Mouse (Mus musculus): ENCODE data around the gene Kat2a.
"Not testable (repeated sequence)": the region's sequence is repeated elsewhere in the genome, so short reads cannot be mapped to it uniquely, and the experiment has no call there.

Kat2a gene

DNA sequence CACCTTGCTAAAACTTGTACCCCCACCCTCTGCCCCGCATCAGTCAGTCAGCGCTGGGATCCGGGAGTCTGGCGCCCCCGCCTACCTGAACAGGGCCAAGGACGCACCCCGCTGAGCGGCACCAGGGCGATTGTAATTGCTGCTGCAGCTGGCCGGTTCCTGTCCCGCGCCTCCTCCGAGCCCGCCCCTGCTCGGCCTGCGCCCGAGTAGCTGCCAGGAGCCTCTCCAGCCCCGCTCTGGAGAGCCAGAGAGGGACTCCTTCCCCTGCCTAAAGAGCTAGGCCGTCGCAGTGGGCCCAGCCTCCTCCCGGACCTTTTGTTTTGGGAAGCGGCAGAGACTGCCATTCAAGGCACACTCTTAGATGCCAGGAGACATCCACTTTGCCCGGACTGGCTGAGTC is 39.1 kb downstream of the Kat2a start:
- no peak for DNase-seq (ENCODE audit: low spot score in 2 of 2)

DNA sequence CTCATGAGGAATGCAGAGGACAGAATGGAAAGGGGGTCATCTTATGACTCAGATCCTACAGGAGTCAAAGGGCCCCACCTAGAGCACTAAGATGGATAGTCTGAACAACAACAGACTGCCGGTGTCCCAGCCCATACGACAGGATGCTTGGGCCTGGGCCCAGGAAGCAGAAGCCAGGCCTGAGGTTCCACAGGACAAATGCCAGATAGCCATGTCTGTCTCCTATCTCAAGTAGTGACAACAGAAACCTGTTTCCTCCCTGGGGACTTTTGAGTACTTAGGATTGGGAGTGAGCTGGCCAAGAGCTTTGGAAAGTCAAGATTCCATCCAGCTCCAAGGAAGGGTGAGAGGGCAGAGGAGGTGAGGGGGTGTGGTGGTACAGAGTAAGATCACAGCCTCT is 40.3 kb downstream of the Kat2a start:
- DNase-seq (ENCODE audit: low spot score in 2 of 2) = no peak

DNA sequence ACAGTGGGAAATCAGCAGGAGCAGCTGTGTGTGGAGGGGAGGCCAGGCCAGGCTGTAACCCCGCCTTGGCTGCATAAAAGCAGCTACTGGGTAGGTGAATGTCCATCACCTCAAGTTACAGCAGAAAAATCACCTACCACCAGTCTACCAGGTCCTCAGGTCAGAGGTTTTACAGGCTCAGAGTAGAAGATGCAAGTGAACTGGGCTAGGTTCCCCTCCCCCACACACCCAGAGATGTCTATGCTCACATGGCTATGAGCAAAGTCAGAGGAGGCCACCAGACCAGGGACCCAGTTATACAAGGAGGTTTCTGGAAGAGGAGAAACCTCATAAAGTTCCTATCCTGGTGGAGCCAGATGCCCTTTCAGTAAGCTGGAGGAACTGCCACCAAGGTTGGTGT is 41.2 kb downstream of the Kat2a start:
- DNase-seq (ENCODE audit: low spot score in 2 of 2) = no peak

DNA sequence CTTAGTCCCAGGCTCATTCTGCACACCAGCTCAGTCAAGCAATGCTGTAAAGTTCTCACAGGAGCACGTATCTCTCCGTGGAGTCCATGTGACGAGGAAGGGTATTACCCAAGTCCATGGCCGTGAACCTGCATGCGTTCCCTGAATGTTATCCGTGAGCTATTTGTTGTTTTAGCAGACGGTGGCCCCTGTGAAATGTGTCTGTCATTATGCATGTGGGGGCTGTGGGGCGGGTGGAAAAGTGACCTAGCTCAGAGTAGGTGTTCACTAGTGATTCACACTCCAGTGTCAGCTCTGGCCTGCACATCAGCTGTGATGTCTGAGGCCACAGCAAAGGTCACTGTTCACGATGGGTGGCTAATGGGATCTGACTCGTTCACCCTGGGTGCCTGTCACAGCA is 52.5 kb downstream of the Kat2a start:
- DNase-seq (ENCODE audit: low spot score in 2 of 2) = no peak

DNA sequence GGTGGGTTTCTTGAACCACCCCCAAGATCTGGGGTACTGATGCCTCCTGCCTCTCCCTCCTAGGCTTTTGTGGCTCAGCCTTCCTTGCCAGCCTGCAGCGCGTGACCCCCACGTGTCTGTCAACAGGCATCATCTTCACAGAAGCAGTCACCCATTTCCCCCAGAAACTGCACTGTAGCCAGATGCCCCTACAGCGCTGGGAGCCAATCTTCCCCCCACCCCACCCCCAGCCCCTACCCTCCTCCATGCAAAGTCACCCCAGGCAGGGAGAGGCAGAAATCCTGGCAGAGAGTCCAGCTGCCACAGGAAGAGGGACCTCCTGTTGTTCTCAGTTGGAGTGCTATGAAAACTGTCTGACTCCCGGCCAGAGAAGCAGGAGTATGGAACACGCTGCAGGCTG is 55.8 kb downstream of the Kat2a start:
- no peak for DNase-seq (ENCODE audit: low spot score in 2 of 2)

DNA sequence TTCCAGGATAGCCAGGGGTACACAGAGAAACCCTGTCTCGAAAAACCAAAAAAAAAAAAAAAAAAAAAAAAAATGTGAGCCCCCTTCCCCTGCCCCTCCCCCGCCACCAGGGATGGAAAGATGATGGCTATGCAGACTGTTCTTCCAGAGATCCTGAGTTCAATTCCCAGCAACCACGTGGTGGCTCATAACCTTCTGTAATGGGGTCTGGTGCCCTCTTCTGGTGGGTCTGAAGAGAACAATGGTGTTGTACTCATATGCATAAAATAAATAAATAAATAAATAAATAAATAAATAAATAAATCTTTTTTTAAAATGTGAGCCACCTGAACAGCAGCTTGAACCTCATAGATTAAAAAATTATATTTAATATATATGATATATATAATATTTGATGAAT is 56.7 kb downstream of the Kat2a start:
- not testable (repeated sequence) for DNase-seq (ENCODE audit: low spot score in 2 of 2)

Measured in spleen, postnatal 36 days (tissue).